Mouse (Mus musculus) hindbrain, embryonic 13.5 days (tissue): ENCODE data around the gene Serpine1. TPM values are rescaled to one million over a fixed set of nuclear protein-coding genes. Genes with fewer than 3 reads are reported as not detected.
"Not testable (repeated sequence)": the region's sequence is repeated elsewhere in the genome, so short reads cannot be mapped to it uniquely, and the experiment has no call there.

Source experiments
- ATAC-seq: fragments of 200-750 bp; cut with Nextera tagmentation; 2 replicates; pipeline ENCODE4 v1.8.0; 2017; ENCODE audit warnings: moderate TSS enrichment; ENCODE audit not compliant: low FRiP score
- H3K27ac ChIP-seq: fragments of 300-500 bp; sonication (generic); 2 replicates; pipeline ENCODE4 v1.5.1; 2015; ENCODE audit warnings: inconsistent platforms, mild to moderate bottlenecking, moderate library complexity
- H3K27me3 ChIP-seq: fragments of 300-500 bp; sonication (generic); 2 replicates; pipeline ENCODE4 v1.6.1; 2015; ENCODE audit warnings: mild to moderate bottlenecking, inconsistent platforms
- H3K36me3 ChIP-seq: fragments of 300-500 bp; sonication (generic); 2 replicates; pipeline ENCODE4 v1.6.1; 2015; ENCODE audit warnings: mild to moderate bottlenecking, inconsistent platforms
- H3K4me1 ChIP-seq: fragments of 300-500 bp; sonication (generic); replicated peaks from 2 replicates; pipeline ENCODE4 v1.6.1; 2015; ENCODE audit warnings: inconsistent platforms
- H3K4me2 ChIP-seq: fragments of 300-500 bp; sonication (generic); 2 replicates; pipeline ENCODE4 v1.6.1; 2015; ENCODE audit warnings: inconsistent platforms, mild to moderate bottlenecking, moderate library complexity
- H3K4me3 ChIP-seq: fragments of 300-500 bp; sonication (generic); 2 replicates; pipeline ENCODE4 v1.5.1; 2015; ENCODE audit warnings: mild to moderate bottlenecking, inconsistent platforms
- H3K9ac ChIP-seq: fragments of 300-500 bp; sonication (generic); 2 replicates; pipeline ENCODE4 v1.6.1; 2015; ENCODE audit warnings: mild to moderate bottlenecking, inconsistent platforms
- H3K9me3 ChIP-seq: fragments of 300-500 bp; sonication (generic); 2 replicates; pipeline ENCODE4 v1.6.1; 2016; ENCODE audit warnings: inconsistent platforms
- WGBS: fragments of 180-500 bp; shearing (Covaris S2); methylation state at CpG from one replicate; pipeline ENCODE4 v1.1.7; 2015; 5-methylcytosine and 5-hydroxymethylcytosine counted together
- polyA plus RNA-seq: library from polyadenylated mRNA; unstranded; fragments of >200 nt; fragmentation: Nextera tagmentation; extraction: Ambion mirVana; gene quantifications from 2 replicates; pipeline ENCODE4 v1.2.1, GENCODE M21; 2015

The Serpine1 gene
- polyA plus RNA-seq, result 0.06 and 0.16 TPM in 2 replicates

- H3K27me3 ChIP-seq, result 0 out of 2 replicates have a peak, but pooled peaks cover 6% of the 10 kb centered on the region
- H3K4me1 ChIP-seq, result peaks cover 20% of the 10 kb centered on the region
- ATAC-seq, result peak; percentile 92
- 20% methylated on average over 23 of the region's 23 CpGs for WGBS
- H3K9ac ChIP-seq, result peak within 1 kb of the TSS; percentile 56
- no peaks in the 10 kb centered on the region for H3K9me3 ChIP-seq
- peak within 1 kb of the TSS; percentile 33 for H3K4me3 ChIP-seq
- H3K36me3 ChIP-seq, result no peaks in the 10 kb centered on the region
- H3K27ac ChIP-seq, result peak within 1 kb of the TSS; percentile 60; the same call in 1 of the 2 replicates
- peak within 1 kb of the TSS; percentile 51 for H3K4me2 ChIP-seq
Observed at GRCm38 (mm10) chr5:137072079-137072960, at the start of gene Serpine1. Gene Serpine1 (minus strand): TSS chr5:137072268.

DNA sequence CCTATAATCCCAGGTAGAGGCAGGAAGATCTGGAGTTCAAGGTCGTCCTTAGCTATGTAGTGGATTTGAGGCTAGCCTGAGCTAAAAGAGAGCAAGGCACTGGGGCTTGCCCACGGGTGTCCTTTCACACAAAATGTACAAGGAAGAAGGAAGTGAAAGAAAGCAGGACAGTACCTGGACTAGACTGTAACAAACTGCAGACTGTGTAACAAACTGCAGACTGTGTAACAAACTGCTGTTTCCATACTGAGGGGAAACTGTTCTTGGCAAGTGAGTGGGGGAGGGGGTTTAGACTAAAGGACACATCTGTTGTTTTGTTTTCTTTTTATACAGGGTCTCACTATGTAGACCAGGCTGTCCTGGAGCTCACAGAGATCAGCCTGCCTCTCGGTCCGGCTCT is 49.2 kb upstream of the Serpine1 start:
- H3K27ac ChIP-seq, result no peak overlapping the region
- peaks cover 21% of the 10 kb centered on the region for H3K4me1 ChIP-seq
- H3K27me3 ChIP-seq, result no peaks in the 10 kb centered on the region
- WGBS, result 79% methylated on average over 4 of the region's 4 CpGs
- no peak for ATAC-seq
- H3K4me2 ChIP-seq, result no peak overlapping the region
- no peak overlapping the region for H3K4me3 ChIP-seq
- no peaks in the 10 kb centered on the region for H3K36me3 ChIP-seq
- no peaks in the 10 kb centered on the region for H3K9me3 ChIP-seq
- H3K9ac ChIP-seq, result no peak overlapping the region

- no peak overlapping the region for H3K9ac ChIP-seq
- no peaks in the 10 kb centered on the region for H3K27me3 ChIP-seq
- no peak overlapping the region for H3K4me2 ChIP-seq
- no peak overlapping the region for H3K4me3 ChIP-seq
- no peak for ATAC-seq
- WGBS, result 73% methylated on average over 4 of the region's 4 CpGs
- no peaks in the 10 kb centered on the region for H3K9me3 ChIP-seq
- no peak overlapping the region for H3K27ac ChIP-seq
- peaks cover 3% of the 10 kb centered on the region; the same call in 1 of the 2 replicates for H3K36me3 ChIP-seq
- peaks cover 36% of the 10 kb centered on the region for H3K4me1 ChIP-seq
Observed at GRCm38 (mm10) chr5:137118878-137119277, 46.8 kb upstream of the Serpine1 start.

DNA sequence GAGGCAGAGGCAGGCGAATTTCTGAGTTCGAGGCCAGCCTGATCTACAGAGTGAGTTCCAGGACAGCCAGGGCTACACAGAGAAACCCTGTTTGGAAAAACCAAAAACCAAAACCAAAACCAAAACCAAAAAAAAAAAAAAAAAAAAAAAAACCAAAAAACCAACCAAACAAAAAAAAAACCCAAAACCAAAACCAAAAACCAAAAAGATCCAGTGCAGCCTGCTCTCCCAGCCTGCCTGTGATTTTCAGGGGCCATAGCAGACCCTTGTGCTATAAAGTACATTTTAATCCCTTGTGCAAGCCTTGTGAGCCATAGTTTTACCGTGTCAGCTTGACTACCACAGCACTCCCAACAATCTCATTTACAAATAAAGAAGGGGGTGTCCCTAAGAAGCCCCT is 45.9 kb upstream of the Serpine1 start:
- H3K9me3 ChIP-seq, H3K27me3 ChIP-seq, H3K36me3 ChIP-seq, H3K9ac ChIP-seq, H3K27ac ChIP-seq, ATAC-seq, H3K4me2 ChIP-seq, H3K4me3 ChIP-seq: not testable (repeated sequence)
- 98% methylated on average over 3 of the region's 3 CpGs for WGBS
- H3K4me1 ChIP-seq, result peaks cover 30% of the 10 kb centered on the region

DNA sequence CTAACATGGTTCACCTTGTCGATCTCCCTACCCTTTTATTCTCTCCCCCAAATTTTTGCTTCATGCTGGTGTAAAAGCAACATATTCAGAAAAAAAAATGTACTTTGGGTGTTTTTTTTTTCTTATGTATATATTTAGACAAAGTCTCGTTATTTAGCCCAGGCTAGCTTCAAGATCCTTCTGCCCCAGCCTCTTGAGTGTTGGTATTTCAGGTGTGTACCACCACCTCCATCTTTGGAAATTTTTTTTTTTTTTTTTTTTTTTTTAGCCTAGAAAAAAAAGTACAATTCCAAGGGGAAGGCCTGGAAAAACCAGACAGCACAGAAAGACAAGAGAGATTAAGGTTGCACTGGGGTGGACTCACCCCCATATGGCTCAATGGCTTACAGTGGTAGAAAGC is 44.9 kb upstream of the Serpine1 start:
- WGBS, result 87% methylated on average over 2 of the region's 2 CpGs
- Histone ChIP-seq H3K27ac (no peak overlapping the region), H3K4me3 (no peak overlapping the region), H3K4me2 (no peak overlapping the region), H3K36me3 (peaks cover 6% of the 10 kb centered on the region), H3K27me3 (no peaks in the 10 kb centered on the region), H3K9me3 (no peaks in the 10 kb centered on the region), H3K4me1 (peaks cover 20% of the 10 kb centered on the region), H3K9ac (no peak overlapping the region)
- ATAC-seq, result no peak

DNA sequence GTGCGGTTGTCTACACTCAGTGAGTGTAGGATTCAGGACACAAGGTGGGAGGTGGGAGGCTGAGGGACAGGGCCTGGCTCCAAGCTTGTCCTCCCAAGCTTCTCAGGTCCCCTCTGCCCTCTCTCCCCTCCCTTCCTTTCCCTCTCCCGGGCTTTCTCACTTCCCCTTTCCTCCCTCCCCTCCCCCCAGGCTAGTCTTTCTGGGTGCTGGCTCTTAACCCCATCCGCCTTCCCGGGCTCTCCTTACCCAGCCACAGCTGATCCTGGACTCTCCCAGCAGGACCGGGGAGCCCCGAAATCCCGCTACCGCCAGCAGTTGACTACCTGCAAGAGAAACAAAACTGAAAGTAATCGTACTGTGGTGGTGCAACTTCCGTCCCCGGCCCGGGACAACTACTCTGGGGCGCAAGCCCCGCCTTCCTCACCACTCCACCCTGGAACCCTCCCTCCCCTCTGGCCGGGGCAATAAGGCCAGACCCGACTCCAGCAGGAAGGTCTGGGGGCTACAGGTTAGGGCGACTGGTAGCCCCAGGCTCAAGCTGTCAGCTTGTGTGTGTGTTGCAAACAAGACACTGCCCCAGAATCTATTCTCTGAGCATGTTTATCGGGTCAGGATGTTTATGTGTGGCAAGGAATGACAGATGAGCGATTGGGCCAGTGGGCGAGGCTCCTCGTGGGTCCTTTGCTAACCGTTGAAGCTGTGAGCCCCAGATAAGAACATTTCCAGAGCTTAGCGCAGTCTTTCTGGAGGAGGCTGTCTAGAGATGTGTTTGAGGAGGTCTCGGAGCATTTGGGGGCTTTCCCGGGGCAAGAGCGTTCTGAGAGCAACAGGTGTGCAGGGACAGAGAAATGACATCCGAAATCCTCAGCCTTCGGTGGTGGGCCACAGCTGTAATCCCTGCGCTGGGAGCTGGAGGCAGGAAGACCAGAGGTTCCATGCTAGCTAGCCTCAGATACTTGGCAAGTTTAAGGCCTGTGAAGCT is 44.1 kb upstream of the Serpine1 start, which contains the start of gene Trim56:
Gene Trim56, minus strand, starts transcription at position 344 of the 982 bp plus-strand sequence.
- 15% methylated on average over 29 of the region's 29 CpGs for WGBS
- no peaks in the 10 kb centered on the region for H3K27me3 ChIP-seq
- H3K4me1 ChIP-seq, result peaks cover 18% of the 10 kb centered on the region
- H3K9me3 ChIP-seq, result no peaks in the 10 kb centered on the region
- H3K4me2 ChIP-seq, result peak within 1 kb of the TSS; percentile 47
- H3K4me3 ChIP-seq, result peak within 1 kb of the TSS; percentile 38
- ATAC-seq, result no peak
- no peak within 1 kb of the TSS for H3K27ac ChIP-seq
- peaks cover 6% of the 10 kb centered on the region for H3K36me3 ChIP-seq
- peak within 1 kb of the TSS; percentile 61 for H3K9ac ChIP-seq

GRCm38 (mm10) chr5:137114891-137115561 is 43.0 kb upstream of the Serpine1 start:
- WGBS, result 91% methylated on average over 9 of the region's 9 CpGs
- peaks cover 6% of the 10 kb centered on the region for H3K36me3 ChIP-seq
- no peak overlapping the region for H3K27ac ChIP-seq
- no peak for ATAC-seq
- H3K27me3 ChIP-seq, result no peaks in the 10 kb centered on the region
- H3K9ac ChIP-seq, result 0 out of 2 replicates have a peak overlapping the region, but pooled peaks have one; percentile 61
- no peaks in the 10 kb centered on the region for H3K9me3 ChIP-seq
- H3K4me2 ChIP-seq, result peak overlapping the region; percentile 47
- no peak overlapping the region for H3K4me3 ChIP-seq
- peaks cover 19% of the 10 kb centered on the region for H3K4me1 ChIP-seq

DNA sequence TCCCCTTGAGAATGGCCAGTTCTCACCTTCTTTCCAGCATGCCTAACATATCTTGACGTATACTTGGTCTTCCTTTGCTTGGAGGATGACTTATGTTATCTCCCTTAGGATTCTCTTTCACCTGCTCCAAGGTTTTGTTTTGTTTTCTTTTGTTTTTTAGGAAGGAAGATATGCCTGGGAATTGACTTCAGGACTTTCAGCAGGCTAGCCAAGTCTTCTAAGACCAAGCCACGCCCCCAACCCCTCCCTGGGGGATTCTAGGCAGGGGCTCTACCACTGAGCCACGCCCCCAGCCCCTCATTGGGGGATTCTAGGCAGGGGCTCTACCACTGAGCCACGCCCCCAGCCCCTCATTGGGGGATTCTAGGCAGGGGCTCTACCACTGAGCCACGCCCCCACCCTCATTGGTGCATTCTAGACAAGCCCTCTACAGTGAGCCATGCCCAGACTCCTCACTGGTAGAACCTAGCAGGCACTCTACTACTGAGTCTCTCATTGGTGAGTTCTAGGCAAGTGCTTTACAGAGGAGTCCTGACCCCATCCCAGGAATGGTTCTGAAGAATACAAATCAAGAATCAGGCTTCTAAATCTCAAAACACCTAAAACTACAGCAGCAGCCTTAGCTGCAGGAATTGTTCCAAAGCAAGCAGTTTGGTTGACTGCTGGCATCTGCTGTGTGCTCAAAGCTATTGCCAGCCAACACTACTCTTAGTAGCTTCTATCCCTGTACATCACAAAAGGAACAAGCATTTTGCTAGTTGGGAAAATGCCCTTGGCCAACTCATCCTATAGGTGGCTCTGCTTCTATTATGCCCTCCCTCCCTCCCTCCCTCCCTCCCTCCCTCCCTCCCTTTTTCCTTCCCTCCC is 39.7 kb upstream of the Serpine1 start:
- 81% methylated on average over 4 of the region's 5 CpGs for WGBS
- Histone ChIP-seq H3K36me3 (peaks cover 6% of the 10 kb centered on the region), H3K9ac (no peak overlapping the region), H3K4me1 (peaks cover 20% of the 10 kb centered on the region), H3K27me3 (no peaks in the 10 kb centered on the region), H3K4me2 (no peak overlapping the region), H3K4me3 (no peak overlapping the region), H3K27ac (no peak overlapping the region), H3K9me3 (no peaks in the 10 kb centered on the region)
- ATAC-seq, result no peak

GRCm38 (mm10) chr5:137110863-137111262 is 38.8 kb upstream of the Serpine1 start:
- Histone ChIP-seq H3K4me3 (no peak overlapping the region), H3K27me3 (no peaks in the 10 kb centered on the region), H3K27ac (no peak overlapping the region), H3K9ac (no peak overlapping the region), H3K4me2 (no peak overlapping the region), H3K9me3 (no peaks in the 10 kb centered on the region), H3K36me3 (peaks cover 6% of the 10 kb centered on the region), H3K4me1 (peaks cover 13% of the 10 kb centered on the region)
- no peak for ATAC-seq
- WGBS, result 96% methylated on average over 12 of the region's 12 CpGs

DNA sequence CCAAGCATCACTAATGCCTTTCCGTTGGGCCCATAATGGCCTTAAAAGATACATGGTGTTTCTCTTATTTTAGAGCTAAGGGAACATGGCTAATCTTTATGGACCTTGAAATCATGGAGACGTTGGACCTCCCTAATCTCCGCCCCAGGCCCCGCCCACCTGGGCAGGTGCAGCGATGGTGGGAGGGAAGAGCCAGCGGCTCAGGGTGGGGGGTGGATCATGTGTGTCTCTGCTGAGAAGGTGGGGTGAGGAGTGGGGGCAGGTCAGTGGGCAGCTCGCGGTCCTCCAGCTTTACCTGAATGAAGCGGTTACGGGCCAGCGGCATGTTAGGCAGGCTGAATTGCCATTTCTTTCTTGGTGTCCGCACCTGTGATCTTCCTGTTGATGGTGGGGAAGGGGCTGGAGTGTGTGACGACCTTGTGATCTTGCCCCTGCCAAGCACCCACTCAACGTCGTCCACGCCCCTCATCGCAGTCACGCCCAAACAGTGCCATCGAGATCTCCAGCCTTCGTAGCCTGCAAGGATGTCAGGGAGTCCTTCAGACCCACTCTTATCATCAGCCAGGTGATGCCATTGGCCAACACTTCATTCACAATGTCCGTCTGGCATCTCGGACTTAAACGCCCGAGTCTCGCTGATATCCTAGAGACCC is 38.0 kb upstream of the Serpine1 start:
- Histone ChIP-seq H3K4me3 (no peak overlapping the region), H3K4me2 (no peak overlapping the region), H3K36me3 (peaks cover 6% of the 10 kb centered on the region), H3K9ac (no peak overlapping the region), H3K27ac (no peak overlapping the region), H3K27me3 (no peaks in the 10 kb centered on the region), H3K9me3 (no peaks in the 10 kb centered on the region), H3K4me1 (peaks cover 5% of the 10 kb centered on the region)
- no peak for ATAC-seq
- WGBS, result 61% methylated on average over 25 of the region's 25 CpGs
